Mouse (Mus musculus): ENCODE data around the gene Oaz1. TPM values are rescaled to one million over a fixed set of nuclear protein-coding genes. Genes with fewer than 3 reads are reported as not detected.
A peak's percentile ranks its signal among the peaks of the same experiment; 100 is the strongest.

The Oaz1 gene
- polyA plus RNA-seq, 1 experiment = 1,172 TPM

DNA sequence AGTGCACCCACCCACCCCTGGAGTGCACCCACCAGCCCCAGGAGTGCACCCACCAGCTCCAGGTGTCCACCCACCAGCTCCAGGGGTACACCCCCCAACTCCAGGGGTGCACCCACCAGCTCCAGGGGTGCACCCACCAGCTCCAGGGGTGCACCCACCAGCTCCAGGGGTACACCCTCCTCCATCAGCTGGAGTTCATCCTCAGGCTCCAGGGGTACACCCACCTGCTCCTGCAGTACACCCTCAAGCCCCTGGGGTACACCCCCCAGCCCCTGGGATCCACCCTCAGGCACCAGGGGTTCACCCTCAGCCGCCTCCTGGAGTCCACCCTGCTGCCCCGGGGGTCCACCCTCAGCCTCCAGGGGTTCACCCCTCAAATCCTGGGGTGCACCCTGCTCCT, 22.1 kb upstream of the Oaz1 start:
- H3K36me3 ChIP-seq (ENCODE audit: control insufficient read depth, insufficient read depth, low read length) = peaks cover 37% of the 10 kb centered on the region
- H3K4me3 ChIP-seq (ENCODE audit: low read depth, low read length) = no peak overlapping the region
- peaks cover 19% of the 10 kb centered on the region for H3K4me1 ChIP-seq (ENCODE audit: control insufficient read depth, insufficient read depth, insufficient read length, low read length)
- peaks cover 9% of the 10 kb centered on the region for H3K27me3 ChIP-seq (ENCODE audit: control insufficient read depth, insufficient read depth, low read length)
- 87% methylated on average over 2 of the region's 2 CpGs for WGBS
- H3K27ac ChIP-seq (ENCODE audit: insufficient read depth, low read depth, low read length) = no peak overlapping the region
- TF ChIP-seq CTCF (IDR thresholded peaks at IDR 0.05; ENCODE audit: extremely low read depth, insufficient read length, insufficient replicate concordance, low read depth, low read length) = no peak
- TF ChIP-seq POLR2A (IDR thresholded peaks at IDR 0.05; ENCODE audit: low read depth, low read length) = no peak

GRCm38 (mm10) chr10:80804916-80805315, 21.5 kb upstream of the Oaz1 start, which contains the start of gene Amh:
Gene Amh, plus strand, starts transcription at chr10:80805243.
- Histone ChIP-seq H3K36me3 (ENCODE audit: control insufficient read depth, insufficient read depth, low read length) (peaks cover 37% of the 10 kb centered on the region), H3K27ac (ENCODE audit: insufficient read depth, low read depth, low read length) (no peak within 1 kb of the TSS), H3K4me3 (ENCODE audit: low read depth, low read length) (no peak within 1 kb of the TSS), H3K4me1 (ENCODE audit: control insufficient read depth, insufficient read depth, insufficient read length, low read length) (peaks cover 15% of the 10 kb centered on the region), H3K27me3 (ENCODE audit: control insufficient read depth, insufficient read depth, low read length) (peaks cover 11% of the 10 kb centered on the region)
- TF ChIP-seq POLR2A (IDR thresholded peaks at IDR 0.05; ENCODE audit: low read depth, low read length) (no peak), CTCF (IDR thresholded peaks at IDR 0.05; ENCODE audit: extremely low read depth, insufficient read length, insufficient replicate concordance, low read depth, low read length) (no peak)
- 71% methylated on average over 6 of the region's 6 CpGs for WGBS

DNA sequence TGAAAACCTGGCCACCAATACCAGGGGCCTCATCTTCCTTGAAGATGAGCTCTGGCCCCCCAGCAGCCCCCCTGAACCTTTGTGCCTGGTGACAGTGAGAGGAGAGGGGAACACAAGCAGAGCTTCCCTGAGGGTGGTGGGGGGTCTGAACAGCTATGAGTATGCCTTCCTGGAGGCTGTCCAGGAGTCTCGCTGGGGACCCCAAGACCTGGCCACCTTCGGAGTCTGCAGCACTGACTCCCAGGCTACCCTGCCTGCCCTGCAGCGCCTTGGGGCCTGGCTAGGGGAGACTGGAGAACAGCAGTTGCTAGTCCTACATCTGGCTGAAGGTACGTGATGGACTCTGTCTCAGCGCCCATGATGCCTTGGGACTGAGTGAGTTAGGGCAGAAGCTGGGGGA, 21.1 kb upstream of the Oaz1 start:
- Histone ChIP-seq H3K4me3 (ENCODE audit: low read depth, low read length) (no peak overlapping the region), H3K4me1 (ENCODE audit: control insufficient read depth, insufficient read depth, insufficient read length, low read length) (peaks cover 15% of the 10 kb centered on the region), H3K27me3 (ENCODE audit: control insufficient read depth, insufficient read depth, low read length) (peaks cover 15% of the 10 kb centered on the region), H3K27ac (ENCODE audit: insufficient read depth, low read depth, low read length) (no peak overlapping the region), H3K36me3 (ENCODE audit: control insufficient read depth, insufficient read depth, low read length) (peaks cover 37% of the 10 kb centered on the region)
- no peak for TF ChIP-seq POLR2A (IDR thresholded peaks at IDR 0.05; ENCODE audit: low read depth, low read length)
- TF ChIP-seq CTCF (IDR thresholded peaks at IDR 0.05; ENCODE audit: extremely low read depth, insufficient read length, insufficient replicate concordance, low read depth, low read length) = no peak
- 97% methylated on average over 5 of the region's 5 CpGs for WGBS

DNA sequence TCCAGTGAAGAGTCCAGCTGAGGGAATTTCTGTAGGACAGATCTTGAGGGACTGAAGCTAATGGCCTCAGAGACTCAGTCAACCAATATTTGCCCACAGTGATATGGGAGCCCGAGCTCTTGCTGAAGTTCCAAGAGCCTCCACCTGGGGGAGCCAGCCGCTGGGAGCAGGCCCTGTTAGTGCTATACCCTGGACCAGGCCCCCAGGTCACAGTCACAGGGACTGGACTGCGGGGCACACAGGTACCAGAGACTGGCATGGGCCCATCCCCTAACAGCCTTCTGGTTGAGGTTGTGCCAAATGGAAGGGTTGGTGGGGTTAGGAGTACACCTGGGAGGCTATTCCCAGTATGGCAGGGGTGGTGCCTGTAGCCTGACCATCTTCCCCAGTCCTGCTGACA, 20.5 kb upstream of the Oaz1 start:
- TF ChIP-seq CTCF (IDR thresholded peaks at IDR 0.05; ENCODE audit: extremely low read depth, insufficient read length, insufficient replicate concordance, low read depth, low read length) (peak; percentile 70; the same call in 1 of the 2 replicates), POLR2A (IDR thresholded peaks at IDR 0.05; ENCODE audit: low read depth, low read length) (no peak)
- Histone ChIP-seq H3K27ac (ENCODE audit: insufficient read depth, low read depth, low read length) (no peak overlapping the region), H3K27me3 (ENCODE audit: control insufficient read depth, insufficient read depth, low read length) (peaks cover 16% of the 10 kb centered on the region), H3K36me3 (ENCODE audit: control insufficient read depth, insufficient read depth, low read length) (peaks cover 37% of the 10 kb centered on the region), H3K4me1 (ENCODE audit: control insufficient read depth, insufficient read depth, insufficient read length, low read length) (peaks cover 15% of the 10 kb centered on the region), H3K4me3 (ENCODE audit: low read depth, low read length) (no peak overlapping the region)
- WGBS = 17% methylated on average over 3 of the region's 3 CpGs

DNA sequence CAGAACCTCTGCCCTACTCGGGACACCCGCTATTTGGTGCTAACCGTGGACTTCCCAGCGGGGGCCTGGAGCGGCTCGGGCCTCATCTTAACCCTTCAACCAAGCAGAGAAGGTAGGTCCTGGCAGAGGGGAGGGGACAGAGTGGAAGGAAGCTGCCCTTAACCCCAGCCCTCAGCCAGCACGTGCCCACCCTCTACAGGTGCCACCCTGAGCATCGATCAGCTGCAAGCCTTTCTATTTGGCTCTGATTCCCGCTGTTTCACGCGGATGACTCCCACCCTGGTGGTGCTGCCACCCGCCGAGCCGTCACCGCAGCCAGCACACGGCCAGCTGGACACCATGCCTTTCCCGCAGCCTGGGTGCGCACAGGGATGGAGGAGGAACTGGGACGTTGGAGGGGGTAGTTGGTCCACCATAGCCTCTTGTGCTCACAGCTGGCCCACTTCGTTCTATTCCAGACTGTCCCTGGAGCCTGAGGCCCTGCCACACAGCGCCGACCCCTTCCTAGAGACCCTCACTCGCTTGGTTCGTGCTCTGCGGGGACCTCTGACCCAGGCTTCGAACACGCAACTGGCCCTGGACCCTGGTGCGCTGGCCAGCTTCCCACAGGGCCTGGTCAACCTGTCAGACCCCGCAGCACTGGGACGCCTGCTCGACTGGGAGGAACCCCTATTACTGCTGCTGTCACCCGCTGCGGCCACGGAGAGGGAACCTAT, 20.0 kb upstream of the Oaz1 start:
- Histone ChIP-seq H3K4me3 (ENCODE audit: low read depth, low read length) (peak overlapping the region; percentile 53), H3K36me3 (ENCODE audit: control insufficient read depth, insufficient read depth, low read length) (peaks cover 33% of the 10 kb centered on the region), H3K4me1 (ENCODE audit: control insufficient read depth, insufficient read depth, insufficient read length, low read length) (peaks cover 15% of the 10 kb centered on the region), H3K27ac (ENCODE audit: insufficient read depth, low read depth, low read length) (no peak overlapping the region), H3K27me3 (ENCODE audit: control insufficient read depth, insufficient read depth, low read length) (peaks cover 16% of the 10 kb centered on the region)
- 70% methylated on average over 34 of the region's 34 CpGs for WGBS
- TF ChIP-seq CTCF (IDR thresholded peaks at IDR 0.05; ENCODE audit: extremely low read depth, insufficient read length, insufficient replicate concordance, low read depth, low read length) = no peak
- TF ChIP-seq POLR2A (IDR thresholded peaks at IDR 0.05; ENCODE audit: low read depth, low read length) = no peak

GRCm38 (mm10) chr10:80807057-80807627, 19.3 kb upstream of the Oaz1 start:
- H3K27ac ChIP-seq (ENCODE audit: insufficient read depth, low read depth, low read length) = no peak overlapping the region
- H3K4me3 ChIP-seq (ENCODE audit: low read depth, low read length) = peak overlapping the region; percentile 53
- peaks cover 16% of the 10 kb centered on the region for H3K27me3 ChIP-seq (ENCODE audit: control insufficient read depth, insufficient read depth, low read length)
- peaks cover 15% of the 10 kb centered on the region for H3K4me1 ChIP-seq (ENCODE audit: control insufficient read depth, insufficient read depth, insufficient read length, low read length)
- H3K36me3 ChIP-seq (ENCODE audit: control insufficient read depth, insufficient read depth, low read length) = peaks cover 27% of the 10 kb centered on the region
- WGBS = 3% methylated on average over 58 of the region's 58 CpGs
- TF ChIP-seq POLR2A (IDR thresholded peaks at IDR 0.05; ENCODE audit: low read depth, low read length) (no peak), CTCF (IDR thresholded peaks at IDR 0.05; ENCODE audit: extremely low read depth, insufficient read length, insufficient replicate concordance, low read depth, low read length) (no peak)

All from small intestine, adult 2 months (tissue).